Mouse (Mus musculus) lung, postnatal 0 days (tissue): ENCODE measurements around the gene Miox.

ENCODE experiments used
- CTCF ChIP-seq: IDR thresholded peaks from 2 replicates; pipeline ENCODE4 v1.5.1; 2016; ENCODE audit warnings: antibody characterized with exemption, mild to moderate bottlenecking
- EP300 ChIP-seq: IDR thresholded peaks from 2 replicates; pipeline ENCODE4 v1.6.1; 2016; ENCODE audit warnings: antibody characterized with exemption, mild to moderate bottlenecking, control low read depth

- TF ChIP-seq EP300, result no peak
- no peak for TF ChIP-seq CTCF
Measured at GRCm38 (mm10) chr15:89365141-89365551, 30.9 kb downstream of the Miox start.
